Mouse (Mus musculus) bone marrow macrophage, adult 2 months (primary cell): ENCODE results near the gene Ccdc194.

ENCODE experiments used
- CTCF ChIP-seq: IDR thresholded peaks from 2 replicates; pipeline ENCODE4 v1.5.1; 2012; ENCODE audit warnings: low read depth, mild to moderate bottlenecking, low read length, moderate library complexity
- POLR2A ChIP-seq: IDR thresholded peaks from 2 replicates; pipeline ENCODE4 v1.6.1; 2012; ENCODE audit warnings: mild to moderate bottlenecking, low read depth, low read length, borderline replicate concordance

GRCm38 (mm10) chr8:71513018-71513754 lies 12.3 kb downstream of the Ccdc194 start:
- TF ChIP-seq CTCF (no peak), POLR2A (no peak)
